Mouse (Mus musculus) splenic B cell, adult 2 months (primary cell): ENCODE results near the gene Sh3bgrl3.
A peak's percentile ranks its signal among the peaks of the same experiment; 100 is the strongest.
"Not testable (repeated sequence)": the region's sequence is repeated elsewhere in the genome, so short reads cannot be mapped to it uniquely, and the experiment has no call there.

ENCODE experiments used
- DNase-seq: peaks from one replicate; pipeline ENCODE4 v3.0.0-alpha.2; 2011; ENCODE audit warnings: low read depth, low spot score
- H3K27me3 ChIP-seq: 2 replicates; pipeline ENCODE4 v1.6.1; 2012; ENCODE audit warnings: mild to moderate bottlenecking, low read length, moderate library complexity, mixed read lengths; ENCODE audit not compliant: control insufficient read depth, poor library complexity, insufficient read depth, severe bottlenecking
- H3K36me3 ChIP-seq: 2 replicates; pipeline ENCODE4 v1.6.1; 2012; ENCODE audit warnings: mild to moderate bottlenecking, low read length, moderate library complexity, mixed read lengths; ENCODE audit not compliant: control insufficient read depth, poor library complexity, insufficient read depth, severe bottlenecking

The Sh3bgrl3 gene

GRCm38 (mm10) chr4:134152112-134152511, 23.5 kb upstream of the Sh3bgrl3 start:
- Histone ChIP-seq H3K36me3 (0 out of 2 replicates have a peak, but pooled peaks cover 2% of the 10 kb centered on the region), H3K27me3 (no peaks in the 10 kb centered on the region)
- DNase-seq, result no peak

GRCm38 (mm10) chr4:134149389-134149788, 20.8 kb upstream of the Sh3bgrl3 start:
- DNase-seq, result no peak
- H3K36me3 ChIP-seq, result 0 out of 2 replicates have a peak, but pooled peaks cover 2% of the 10 kb centered on the region
- no peaks in the 10 kb centered on the region for H3K27me3 ChIP-seq

- DNase-seq, H3K36me3 ChIP-seq: not testable (repeated sequence)
These were observed 15.7 kb upstream of the Sh3bgrl3 start for GRCm38 (mm10) chr4:134144297-134144696.

GRCm38 (mm10) chr4:134138857-134139256, 10.3 kb upstream of the Sh3bgrl3 start:
- H3K27me3 ChIP-seq, result no peaks in the 10 kb centered on the region
- no peak for DNase-seq
- no peaks in the 10 kb centered on the region for H3K36me3 ChIP-seq

More at GRCm38 (mm10) chr4:134144297-134144696, 15.7 kb upstream of the Sh3bgrl3 start:
- not testable (repeated sequence) for H3K27me3 ChIP-seq

GRCm38 (mm10) chr4:134136280-134136926, 7.8 kb upstream of the Sh3bgrl3 start:
- no peaks in the 10 kb centered on the region for H3K27me3 ChIP-seq
- DNase-seq, result no peak
- H3K36me3 ChIP-seq, result no peaks in the 10 kb centered on the region

GRCm38 (mm10) chr4:134132519-134133095, 4.0 kb upstream of the Sh3bgrl3 start:
- H3K27me3 ChIP-seq, result no peaks in the 10 kb centered on the region
- H3K36me3 ChIP-seq, result no peaks in the 10 kb centered on the region
- no peak for DNase-seq

GRCm38 (mm10) chr4:134132117-134132516, 3.5 kb upstream of the Sh3bgrl3 start:
- DNase-seq, result no peak
- Histone ChIP-seq H3K36me3 (peaks cover 2% of the 10 kb centered on the region; the same call in 1 of the 2 replicates), H3K27me3 (no peaks in the 10 kb centered on the region)

- Histone ChIP-seq H3K36me3 (peaks cover 5% of the 10 kb centered on the region), H3K27me3 (no peaks in the 10 kb centered on the region)
- peak; percentile 53 for DNase-seq
These were observed 893 bp upstream of the Sh3bgrl3 start for GRCm38 (mm10) chr4:134129482-134129881.

GRCm38 (mm10) chr4:134128983-134129362, 384 bp upstream of the Sh3bgrl3 start:
- peaks cover 5% of the 10 kb centered on the region for H3K36me3 ChIP-seq
- H3K27me3 ChIP-seq, result no peaks in the 10 kb centered on the region
- DNase-seq, result peak; percentile 62

GRCm38 (mm10) chr4:134127793-134128192, 796 bp downstream of the Sh3bgrl3 start:
- peaks cover 5% of the 10 kb centered on the region for H3K36me3 ChIP-seq
- H3K27me3 ChIP-seq, result no peaks in the 10 kb centered on the region
- DNase-seq, result no peak

- Histone ChIP-seq H3K36me3 (peaks cover 5% of the 10 kb centered on the region), H3K27me3 (no peaks in the 10 kb centered on the region)
- DNase-seq, result no peak
These were observed 1.5 kb downstream of the Sh3bgrl3 start for GRCm38 (mm10) chr4:134127121-134127455.

GRCm38 (mm10) chr4:134126300-134127120, 2.1 kb downstream of the Sh3bgrl3 start:
- H3K36me3 ChIP-seq, result peaks cover 5% of the 10 kb centered on the region
- no peaks in the 10 kb centered on the region for H3K27me3 ChIP-seq
- no peak for DNase-seq

GRCm38 (mm10) chr4:134125383-134126060, 3.1 kb downstream of the Sh3bgrl3 start:
- H3K36me3 ChIP-seq, result peaks cover 5% of the 10 kb centered on the region
- no peak for DNase-seq
- no peaks in the 10 kb centered on the region for H3K27me3 ChIP-seq

- H3K27me3 ChIP-seq, result no peaks in the 10 kb centered on the region
- H3K36me3 ChIP-seq, result peaks cover 5% of the 10 kb centered on the region
- peak; percentile 83 for DNase-seq
These were observed 4.7 kb downstream of the Sh3bgrl3 start for GRCm38 (mm10) chr4:134123680-134124551.
